Mouse (Mus musculus) cerebellum, postnatal 10 days (tissue): ENCODE results near the gene Tmsb4x.

ENCODE experiments used
- DNase-seq, 2 experiments: peaks; one replicate each; pipeline ENCODE4 v3.0.0; 2021; ENCODE audit warnings: mixed read lengths in 2 of 2

Tmsb4x gene

DNA sequence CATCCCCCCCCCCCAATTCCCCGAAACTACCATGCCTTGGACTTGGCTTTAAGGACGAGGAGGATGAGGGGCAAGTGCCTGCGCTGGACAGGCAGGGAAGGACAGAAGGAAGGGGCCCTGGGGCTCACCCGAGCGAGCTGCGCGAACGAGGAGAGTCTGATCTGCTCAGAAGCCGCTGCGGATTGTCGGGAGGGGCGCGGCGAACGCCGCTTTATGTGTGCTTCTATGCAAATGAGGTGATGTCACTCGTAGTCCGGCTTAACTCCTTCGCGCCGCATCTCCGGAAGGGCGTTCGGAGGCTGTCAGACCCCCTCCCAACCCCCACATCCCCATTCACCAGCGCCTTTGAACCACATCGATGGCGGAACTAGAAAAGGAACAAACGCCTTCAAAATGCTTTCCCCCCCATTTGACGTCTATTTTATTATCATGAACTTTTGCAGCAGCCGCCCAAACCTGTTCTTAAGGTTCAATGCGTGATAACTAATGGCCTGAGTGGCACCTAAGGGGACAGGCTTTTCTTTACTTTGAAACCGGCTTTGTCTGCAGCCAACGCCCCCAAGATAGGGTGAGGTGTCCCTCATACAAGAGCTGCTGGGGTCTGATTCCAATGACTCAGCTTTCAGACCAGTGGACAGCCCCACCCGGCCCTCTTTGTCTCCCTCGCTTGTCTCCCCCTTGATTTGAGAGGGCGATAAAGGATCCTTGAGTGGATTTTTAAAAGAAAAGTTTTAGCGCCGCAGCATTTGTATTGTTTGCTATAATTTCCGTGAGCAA, at the start of gene Tmsb4x:
Tmsb4x (minus strand) TSS at position 338 of the 777 bp plus-strand sequence.
- DNase-seq: peak; percentile 90 to 92

- DNase-seq: no peak
These were observed 32.6 kb upstream of the Tmsb4x start for GRCm38 (mm10) chrX:167241736-167242135.

DNA sequence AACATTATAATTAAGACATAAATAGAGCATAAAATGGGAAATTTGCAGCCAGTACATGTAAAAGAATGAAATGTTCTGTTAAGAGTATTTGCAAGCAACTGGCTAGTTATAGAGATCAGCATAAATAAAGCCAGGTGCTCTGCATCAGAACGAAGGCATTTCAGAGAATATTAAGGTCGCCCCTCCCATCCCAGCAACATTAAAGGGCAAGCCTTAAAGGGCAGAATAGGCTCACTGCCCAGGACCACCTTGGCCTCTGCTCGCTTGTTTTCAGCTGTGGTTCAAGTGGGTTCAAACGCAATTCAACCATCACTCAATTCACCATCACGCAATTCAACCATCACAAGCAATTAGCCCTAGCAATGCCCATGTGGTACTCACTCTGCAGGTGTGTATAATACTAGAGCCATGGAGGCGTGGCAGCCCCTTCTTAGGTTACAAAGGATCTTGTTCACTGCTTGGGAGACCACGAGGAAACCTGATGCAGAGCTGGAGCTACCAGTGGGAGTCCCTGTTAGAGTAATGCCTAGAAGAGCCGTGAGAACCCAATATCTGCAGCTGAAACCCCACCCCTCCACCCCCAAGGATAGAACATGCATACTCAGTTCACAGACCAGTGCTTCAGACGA, 30.3 kb upstream of the Tmsb4x start:
- no peak for DNase-seq

DNA sequence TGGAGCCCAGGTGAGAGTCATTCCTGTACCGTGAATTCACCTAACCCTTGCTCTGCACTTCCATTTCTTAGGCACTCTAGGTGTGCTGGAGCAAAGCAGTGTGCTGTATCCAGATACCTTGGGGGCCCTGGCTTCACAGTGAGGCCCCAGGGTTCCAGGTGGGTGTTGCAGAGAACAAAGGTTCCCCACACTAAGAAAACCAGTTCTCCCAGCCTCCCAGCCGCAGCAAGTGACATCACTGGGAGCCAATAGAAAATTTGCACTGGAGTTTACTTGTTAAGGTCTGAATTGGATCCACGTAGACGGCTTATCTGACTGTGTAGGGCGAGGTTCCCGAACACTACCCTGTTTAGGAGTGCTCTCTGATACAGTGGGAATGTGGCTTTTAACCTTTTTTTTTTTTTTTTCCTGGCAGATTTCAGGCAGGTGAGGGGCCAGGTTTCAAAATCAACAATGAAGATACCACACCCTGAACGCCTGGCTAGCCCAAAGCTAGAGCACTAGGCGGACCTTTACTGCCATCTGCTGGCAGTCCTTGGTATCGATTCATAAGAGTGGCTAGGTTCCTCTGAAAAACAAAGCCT, 24.1 kb upstream of the Tmsb4x start:
- DNase-seq: peak; percentile 88

- peak in 1 of 2 experiments; percentile 2 for DNase-seq
These were observed 22.0 kb upstream of the Tmsb4x start for GRCm38 (mm10) chrX:167231150-167231549.

- DNase-seq: no peak
These were observed 20.7 kb upstream of the Tmsb4x start for GRCm38 (mm10) chrX:167229819-167230218.

DNA sequence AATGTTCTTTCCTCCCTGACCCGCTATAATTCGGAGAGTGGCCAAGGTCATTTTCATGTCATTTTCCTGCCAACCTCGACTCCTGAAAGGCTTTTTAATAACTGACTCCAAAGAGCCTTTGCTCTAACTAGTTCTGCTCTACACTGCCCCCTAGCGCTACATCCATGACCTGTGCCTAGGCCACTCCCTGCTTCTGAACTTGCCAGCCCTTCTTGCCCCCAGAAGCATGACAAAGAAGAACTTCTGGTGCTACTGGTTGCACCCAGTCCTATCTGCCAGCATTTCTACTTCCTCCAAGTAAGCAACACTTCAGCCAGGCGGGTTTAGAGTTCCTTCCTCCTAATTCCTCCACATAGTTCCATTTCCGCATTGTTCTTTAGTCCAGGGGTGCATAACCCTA, 20.1 kb upstream of the Tmsb4x start:
- DNase-seq: peak; percentile 77 to 81

- DNase-seq: no peak
These were observed 18.6 kb upstream of the Tmsb4x start for GRCm38 (mm10) chrX:167227756-167228155.

DNA sequence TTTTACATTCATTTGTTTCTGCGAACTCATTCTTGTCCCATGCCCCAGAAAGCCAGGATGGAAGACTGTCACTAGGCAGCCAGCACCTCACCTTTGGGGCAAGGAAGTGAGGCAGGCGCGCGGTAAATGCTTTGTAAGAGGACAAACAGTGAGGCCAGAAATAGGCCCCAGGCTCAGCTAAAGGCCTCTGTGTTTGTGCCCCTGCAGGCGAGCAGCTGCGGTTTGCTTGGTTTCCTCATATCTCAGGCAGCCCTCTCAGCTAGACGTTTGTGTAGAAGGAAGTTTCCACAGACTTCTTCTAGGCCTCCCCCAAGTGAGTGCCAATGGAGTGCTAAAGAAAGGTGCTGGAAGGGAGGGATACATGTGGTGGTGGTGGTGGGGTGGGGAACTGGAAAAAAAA, 18.0 kb upstream of the Tmsb4x start:
- DNase-seq: no peak

DNA sequence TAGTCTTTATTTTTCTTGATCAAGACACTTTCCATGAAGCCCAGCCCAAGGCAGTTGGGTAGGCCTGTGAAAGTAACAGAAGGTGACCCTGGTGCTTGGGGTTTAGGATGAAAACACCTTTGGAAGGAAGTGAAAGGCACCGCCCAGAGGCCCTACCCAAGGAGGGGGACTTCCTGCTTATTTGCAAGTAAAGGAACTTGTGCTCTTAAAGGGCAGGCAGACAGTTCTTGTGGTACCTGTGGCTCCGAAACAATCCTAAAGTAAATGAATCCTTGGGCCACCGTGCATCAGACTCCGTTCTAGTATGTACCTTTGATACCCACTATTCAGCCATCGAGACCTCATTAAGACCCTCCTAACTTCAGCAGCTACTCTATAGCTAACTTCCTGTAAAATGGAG, 17.5 kb upstream of the Tmsb4x start:
- no peak for DNase-seq

- DNase-seq: peak in 1 of 2 experiments; percentile 39
These were observed 3.6 kb upstream of the Tmsb4x start for GRCm38 (mm10) chrX:167212707-167213106.

DNA sequence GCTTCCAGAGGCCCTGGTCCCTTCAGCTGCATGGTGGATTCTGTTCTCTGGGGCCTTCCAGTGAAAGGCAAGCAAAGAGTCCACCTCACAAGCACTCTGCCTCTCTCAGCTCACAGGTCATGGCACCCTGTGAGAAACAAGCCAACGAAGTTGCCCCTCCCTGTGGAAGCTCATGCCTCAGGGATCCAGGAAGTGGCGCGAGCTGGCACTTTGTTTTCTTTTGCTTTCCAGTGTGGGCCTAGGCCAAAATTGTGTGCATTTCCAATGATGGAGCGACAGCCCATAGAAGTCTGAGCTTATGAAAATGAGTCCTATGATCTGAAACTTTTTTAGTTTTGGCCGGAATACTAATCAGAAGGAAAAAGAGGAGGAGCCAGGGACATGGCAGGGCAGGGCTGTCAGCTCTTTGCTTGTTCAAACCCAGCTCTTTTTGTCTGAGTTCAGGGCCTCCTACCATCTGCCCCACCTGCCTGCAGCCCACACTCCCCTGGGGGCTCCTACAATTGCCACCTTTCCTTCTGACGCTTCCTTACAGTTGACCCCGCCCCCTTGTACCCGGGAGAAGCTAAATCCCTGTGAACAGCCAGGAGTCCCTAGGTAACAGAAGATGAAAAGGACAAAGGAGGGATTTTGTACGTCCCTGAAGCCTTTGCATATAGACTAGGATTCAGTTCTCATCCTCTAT, 2.9 kb upstream of the Tmsb4x start:
- no peak for DNase-seq

DNA sequence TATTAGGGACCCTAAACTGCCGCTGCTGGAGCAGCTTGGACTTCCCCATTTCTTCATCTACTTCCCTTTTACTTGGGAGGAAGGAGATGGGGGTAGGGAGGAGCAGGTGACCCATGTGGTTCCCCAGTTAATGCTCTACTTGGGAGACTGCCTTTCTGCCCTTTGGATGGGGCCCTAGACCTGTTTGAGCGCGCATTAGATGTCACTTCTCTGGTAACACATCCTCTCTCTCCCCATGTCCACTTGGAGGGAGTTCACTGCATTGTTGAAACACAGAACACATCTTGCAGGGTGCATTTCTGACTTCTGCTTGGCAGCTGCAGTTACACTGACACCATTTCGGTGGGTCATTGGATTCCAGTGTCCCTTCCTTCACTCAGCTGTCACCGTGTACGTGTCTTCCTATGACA, 1.2 kb upstream of the Tmsb4x start:
- no peak for DNase-seq

DNA sequence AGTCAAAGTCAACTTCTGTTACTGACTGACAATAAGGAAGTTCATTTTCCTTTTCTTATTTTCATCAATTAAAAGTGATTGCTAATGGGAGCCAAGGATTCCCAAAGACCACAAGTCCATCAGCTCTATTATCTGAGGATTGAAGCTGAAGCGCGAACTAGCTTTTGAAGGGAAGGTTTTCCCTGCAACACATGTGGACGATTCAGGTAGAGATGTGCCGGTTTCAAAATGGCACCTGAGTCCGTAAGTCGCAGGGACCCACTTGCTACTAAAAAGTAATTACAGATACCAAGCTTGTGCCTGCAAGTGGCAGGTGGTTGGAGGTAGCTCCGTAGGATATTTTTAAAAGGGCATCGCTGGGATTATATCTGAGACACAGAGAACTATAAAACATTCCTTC, 713 bp upstream of the Tmsb4x start:
- no peak for DNase-seq

GRCm38 (mm10) chrX:167208506-167208820, 652 bp downstream of the Tmsb4x start:
- DNase-seq: peak; percentile 74 to 76

- peak; percentile 62 to 68 for DNase-seq
These were observed 1.2 kb downstream of the Tmsb4x start for GRCm38 (mm10) chrX:167207741-167208505.

- peak in 1 of 2 experiments; percentile 16 for DNase-seq
These were observed 3.1 kb downstream of the Tmsb4x start for GRCm38 (mm10) chrX:167205813-167206520.

DNA sequence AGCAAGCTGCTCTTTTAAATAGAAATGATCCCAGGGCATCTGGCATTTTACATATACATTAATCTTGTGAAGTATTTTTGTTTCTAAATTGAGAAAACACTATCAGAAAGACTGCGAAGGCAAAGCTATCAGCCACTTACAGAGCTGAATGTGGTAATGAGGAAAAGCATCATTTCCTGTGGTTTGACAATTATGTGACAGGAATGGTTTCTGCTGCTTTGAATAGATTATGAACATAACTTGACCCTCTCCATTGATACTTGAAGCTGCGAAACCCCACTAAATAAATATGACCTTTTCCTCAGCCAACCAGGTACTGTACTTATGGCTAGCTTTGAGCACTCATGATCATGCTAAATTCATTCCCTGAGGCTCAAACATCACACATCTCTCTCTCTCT, 7.8 kb downstream of the Tmsb4x start:
- DNase-seq: no peak

DNA sequence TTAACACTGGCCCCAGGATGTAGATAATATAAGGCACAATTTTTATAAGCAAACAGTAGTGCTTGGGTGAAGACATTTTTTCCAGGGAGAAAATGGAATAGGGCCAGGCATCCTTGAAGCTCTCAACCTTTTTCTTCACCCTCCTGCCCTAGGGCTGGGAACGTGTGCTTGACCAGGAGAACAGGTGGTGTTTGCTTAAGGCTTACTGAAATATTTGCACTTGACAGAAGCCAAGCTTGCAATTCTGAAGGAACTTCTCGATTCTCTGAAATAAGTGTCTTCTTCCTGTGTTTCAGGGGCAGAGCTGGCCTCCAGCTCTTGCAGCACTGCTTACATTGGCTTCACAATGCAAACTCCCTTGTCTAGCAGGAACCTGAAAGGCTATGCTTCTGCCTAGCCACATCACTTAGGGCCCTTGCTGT, 13.9 kb downstream of the Tmsb4x start:
- no peak for DNase-seq

DNA sequence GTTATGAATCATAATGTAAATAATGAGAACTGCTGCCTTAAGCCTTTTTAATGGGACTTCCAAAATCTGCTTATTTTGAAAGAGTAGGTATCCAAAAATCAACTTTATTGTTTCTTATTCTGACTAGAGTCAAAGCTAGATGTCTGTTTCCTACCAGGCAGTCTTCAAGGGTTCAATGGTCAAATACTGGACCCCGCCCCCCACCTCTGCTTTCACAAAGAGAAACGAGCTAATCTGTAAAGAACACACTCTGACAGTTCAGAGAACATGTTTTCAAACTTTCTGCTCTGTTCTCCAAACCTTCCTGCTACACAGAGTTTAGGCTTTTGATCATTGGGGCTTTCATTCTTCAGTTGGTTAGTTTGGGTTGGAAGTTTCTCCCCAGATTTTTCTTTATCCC, 22.8 kb downstream of the Tmsb4x start:
- DNase-seq: no peak

GRCm38 (mm10) chrX:167183535-167183934, 25.6 kb downstream of the Tmsb4x start:
- DNase-seq: no peak

- DNase-seq: no peak
These were observed 26.7 kb downstream of the Tmsb4x start for GRCm38 (mm10) chrX:167182411-167182810.
